Mouse (Mus musculus): ENCODE data around the gene Wdr24.

Gene Wdr24

DNA sequence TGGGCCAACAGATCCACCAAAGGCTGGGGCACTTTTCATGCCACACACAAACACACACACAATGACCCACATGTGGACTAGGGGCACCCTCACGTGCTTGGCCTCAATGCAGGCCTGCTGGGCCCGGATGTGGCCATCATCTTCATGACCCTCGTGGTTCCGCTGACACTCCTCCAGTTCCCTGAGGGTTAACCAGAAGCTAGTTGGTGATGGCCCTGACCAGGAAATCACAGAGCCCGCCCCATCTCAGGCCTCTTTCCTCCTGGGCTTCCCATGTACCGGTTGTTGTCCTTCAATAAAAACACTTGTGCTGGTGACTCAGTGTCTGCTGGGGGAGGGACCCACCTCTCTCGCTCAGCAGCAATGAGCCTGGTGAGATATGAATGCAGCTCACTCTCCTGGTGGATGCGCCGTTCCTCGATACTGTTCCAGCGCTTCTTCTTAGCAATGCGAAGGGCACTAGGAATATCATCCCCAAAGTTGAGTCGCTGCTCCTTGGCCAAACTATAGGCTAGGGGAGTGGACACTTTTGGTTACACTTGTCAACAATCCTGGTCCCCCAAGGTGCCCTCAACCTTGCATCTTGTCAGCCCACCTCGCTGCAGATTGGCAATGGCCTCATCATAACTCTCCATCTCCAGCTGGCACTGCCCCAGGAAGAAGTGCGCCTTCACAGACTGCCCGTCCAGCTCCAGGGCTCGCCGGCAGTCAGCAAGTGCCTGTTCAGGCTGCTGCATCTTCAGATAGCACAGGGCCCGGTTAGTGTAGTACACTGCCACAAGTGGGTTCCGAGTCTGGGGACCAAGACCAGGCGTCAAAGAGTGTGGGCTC lies 8.2 kb downstream of the Wdr24 start:
- no peak for DNase-seq (ENCODE audit: low spot score in 2 of 2)

DNA sequence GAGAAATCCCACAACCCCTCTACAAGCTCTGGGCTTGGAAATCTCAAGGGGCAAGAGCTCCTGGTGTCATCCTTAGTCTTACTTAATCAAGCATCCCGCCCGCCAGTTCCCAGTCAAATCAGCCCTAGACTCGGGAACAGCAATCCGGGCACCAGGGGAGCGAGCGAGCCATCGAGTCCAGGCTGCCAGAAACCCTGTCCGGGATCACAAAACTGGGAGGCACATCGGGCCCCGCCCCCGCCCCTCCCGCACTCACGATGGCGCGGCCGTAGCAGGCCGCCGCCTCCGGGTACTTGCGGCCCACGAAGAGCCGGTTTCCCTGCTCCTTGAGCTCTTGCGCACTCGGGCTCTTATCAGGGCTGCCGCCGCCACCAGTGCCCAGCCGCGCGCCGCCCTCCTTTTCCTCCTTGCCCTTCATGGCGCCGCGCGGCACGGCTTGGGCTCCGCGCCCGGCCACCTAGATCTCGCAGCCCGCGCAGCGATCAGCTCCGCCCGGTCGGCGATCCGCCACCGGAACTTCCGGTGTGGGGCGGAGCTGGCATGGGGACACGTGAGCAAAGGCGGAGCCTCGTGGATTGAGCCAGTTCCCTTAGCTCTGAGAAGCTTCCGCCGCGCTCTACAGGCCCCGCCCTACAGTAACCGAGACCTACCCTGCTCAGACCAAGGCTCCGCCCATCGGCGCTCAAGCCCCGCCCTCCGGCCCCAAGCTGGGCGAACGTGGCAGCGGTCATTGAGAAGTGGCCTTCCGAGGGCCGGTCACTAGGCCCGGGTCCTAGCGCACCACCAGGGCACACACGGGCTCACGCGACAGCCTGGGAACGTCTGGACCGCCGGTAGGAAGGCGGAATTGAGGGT lies 9.2 kb downstream of the Wdr24 start:
- DNase-seq (ENCODE audit: low spot score in 2 of 2) = peak; percentile 96 to 99

DNA sequence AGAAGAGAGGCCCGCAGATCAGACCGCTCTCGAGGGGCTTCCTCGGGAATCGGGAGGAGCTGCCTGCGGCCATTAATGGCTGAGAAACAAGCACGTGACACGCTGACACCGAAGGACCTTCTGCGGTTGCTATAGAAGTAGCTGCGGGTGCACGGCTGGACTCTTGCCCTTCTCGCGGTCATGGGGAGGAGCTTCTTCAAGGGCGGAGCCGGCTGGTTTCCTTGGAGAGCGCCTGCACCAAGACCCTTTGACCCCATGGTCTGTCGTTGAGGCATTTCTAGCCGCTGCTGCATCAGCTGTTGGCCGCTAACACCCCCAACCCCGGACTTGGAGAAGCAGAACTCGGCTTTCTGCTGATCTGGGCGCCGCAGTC lies 9.8 kb downstream of the Wdr24 start, which contains the start of gene Stub1:
TSS of gene Stub1 (minus strand) at position 114 of the 373 bp plus-strand sequence.
- peak; percentile 79 to 83 for DNase-seq (ENCODE audit: low spot score in 2 of 2)

DNA sequence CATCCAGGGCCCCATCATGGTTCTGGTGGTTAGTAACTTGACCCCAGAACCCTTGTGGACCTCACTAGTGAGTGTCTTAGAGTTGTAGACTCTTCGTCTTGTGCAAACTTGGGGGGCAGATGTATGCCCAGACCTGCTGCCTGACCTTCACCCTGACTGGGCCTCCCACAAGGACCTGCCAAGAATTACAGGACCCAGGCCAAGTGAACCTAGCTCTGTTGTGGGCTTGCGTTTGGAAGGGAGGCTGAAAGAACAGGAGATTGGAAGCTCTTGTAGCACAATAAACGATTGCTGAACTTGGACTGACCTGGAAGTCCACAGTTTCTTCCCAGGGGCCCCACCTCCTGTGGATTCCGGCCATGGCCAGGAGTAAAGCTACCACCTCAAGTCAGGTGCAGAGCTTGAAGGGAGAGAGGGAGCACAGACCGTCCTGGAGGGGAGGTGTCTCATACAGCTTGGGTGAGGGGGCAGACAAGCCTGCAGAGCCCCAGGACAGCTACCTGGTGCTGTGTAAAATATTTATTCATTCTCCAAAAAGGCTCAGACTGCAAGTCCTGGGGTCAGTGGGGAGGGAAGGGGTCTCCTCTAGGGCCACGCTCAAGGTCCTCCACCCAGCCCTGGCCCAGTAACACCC lies 10.7 kb downstream of the Wdr24 start:
- no peak for DNase-seq (ENCODE audit: low spot score in 2 of 2)

DNA sequence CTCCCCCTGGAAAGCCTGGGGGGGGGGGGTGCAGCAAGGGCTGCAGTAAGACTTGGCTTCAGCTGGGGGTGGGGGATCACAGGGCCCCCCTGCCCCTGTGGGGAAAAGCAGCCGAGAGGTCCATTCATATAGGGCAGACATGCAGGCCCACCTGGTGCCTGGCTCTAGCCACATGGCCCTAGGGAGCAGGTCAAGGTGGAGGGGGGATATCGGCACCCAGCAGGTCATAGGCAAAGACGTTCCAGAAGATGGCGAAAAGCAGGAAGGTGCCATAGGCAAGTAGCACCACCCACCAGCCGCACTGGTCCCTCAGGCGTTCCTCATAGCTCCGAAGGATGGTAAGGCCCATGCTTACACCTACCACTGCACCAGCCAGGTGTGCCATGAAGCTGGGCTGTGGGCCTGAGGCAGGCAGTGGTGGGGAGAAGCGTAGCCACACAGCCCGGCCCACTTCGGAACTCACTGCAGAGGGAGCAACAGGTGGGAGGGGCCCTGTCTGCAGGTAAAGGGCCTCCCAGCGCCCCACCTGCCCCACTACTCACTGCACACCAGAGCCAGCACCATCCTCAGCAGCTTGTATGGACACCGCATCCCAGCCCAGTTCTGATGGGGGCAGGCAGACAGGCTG lies 11.3 kb downstream of the Wdr24 start:
- DNase-seq (ENCODE audit: low spot score in 2 of 2) = no peak

DNA sequence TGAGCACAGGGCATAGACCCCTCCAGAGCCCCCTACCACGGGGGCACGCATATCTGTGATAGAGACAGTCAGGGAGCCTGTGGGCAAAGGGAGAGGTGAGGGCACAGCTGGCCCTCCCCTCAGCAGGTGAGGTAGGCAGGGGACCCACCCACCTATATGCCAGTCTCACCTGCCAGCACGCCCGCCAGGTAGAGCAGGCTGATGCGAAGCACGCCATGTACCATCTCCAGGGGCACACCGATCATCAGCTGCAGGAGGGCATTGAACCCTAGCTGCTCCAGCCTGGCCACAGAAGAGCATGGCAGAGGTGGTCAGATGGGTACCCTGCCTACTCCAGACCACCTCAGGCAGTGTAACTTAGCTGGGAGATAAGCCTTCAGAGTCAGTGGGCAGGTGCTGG lies 11.9 kb downstream of the Wdr24 start:
- DNase-seq (ENCODE audit: low spot score in 2 of 2) = no peak

DNA sequence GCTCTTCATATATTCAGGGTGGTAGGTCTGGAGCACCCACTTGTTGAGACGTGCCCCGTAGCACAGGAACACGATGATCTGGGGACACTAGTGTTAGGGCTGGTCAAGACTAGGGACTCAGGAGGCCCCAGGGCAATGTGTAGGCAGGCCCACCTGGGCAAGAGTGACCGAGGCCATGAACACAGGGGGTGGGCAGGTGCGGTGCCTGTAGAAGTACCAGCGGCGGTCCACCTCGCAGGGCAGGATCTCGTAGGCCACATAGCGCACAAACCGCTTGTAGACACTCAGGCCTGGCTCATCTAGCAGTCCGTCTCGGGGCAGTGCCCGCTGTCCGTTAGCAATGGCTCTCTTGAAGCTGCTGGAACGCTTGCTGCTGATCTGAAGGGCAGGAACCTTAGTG lies 12.4 kb downstream of the Wdr24 start:
- DNase-seq (ENCODE audit: low spot score in 2 of 2) = no peak

DNA sequence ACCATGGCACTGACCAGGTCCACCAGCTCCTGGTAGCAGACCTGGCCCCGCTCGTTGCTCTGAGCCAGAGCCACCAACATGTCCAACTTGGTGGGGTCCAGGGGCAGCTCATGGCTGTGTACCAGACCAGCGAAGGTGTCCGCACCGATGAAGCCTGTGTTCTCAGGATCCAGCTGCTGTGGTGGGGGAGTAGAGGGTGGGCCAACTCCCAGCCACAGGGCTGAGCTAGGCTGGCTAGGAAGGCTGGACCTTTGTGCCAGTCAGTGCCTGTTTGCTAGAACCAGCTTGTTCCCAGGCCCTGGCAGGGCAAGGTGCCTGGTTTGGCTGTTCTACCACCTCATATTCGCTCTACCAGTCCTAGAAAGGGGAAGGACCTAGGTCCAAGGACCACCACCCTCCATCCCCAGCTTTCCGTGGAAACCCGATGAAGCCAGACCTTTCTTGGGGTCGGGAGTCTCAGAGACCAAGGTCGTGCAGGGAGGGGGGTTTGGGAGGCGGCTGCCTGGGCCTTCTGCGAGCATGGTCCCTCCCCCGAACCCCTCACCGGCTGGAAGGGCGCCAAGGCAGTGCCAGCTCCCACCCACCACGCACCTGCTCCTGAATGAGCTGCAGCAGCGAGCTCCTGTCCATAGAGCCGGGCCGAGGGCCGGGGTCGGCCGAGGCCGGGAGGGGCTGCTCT lies 13.1 kb downstream of the Wdr24 start:
- no peak for DNase-seq (ENCODE audit: low spot score in 2 of 2)

DNA sequence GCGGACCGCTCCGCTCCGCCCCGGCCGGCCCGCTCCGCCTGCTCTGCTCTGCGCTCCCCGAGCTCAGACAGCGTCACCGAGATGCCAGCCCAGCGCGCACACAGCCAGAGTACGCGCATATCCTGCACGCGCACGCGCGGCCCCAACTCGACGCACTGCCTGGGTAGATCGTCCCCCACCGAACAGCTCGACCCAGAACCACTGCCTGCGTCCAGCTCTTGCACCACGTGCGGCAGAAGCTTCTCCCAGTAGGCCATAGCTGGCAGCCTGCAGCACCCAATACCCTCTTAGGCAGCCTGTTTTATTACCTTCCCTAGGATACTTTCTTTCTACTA lies 13.6 kb downstream of the Wdr24 start, which contains the start of gene Rhbdl1:
TSS of gene Rhbdl1 (minus strand) at position 220 of the 335 bp plus-strand sequence.
- DNase-seq (ENCODE audit: low spot score in 2 of 2) = peak; percentile 84 to 87

DNA sequence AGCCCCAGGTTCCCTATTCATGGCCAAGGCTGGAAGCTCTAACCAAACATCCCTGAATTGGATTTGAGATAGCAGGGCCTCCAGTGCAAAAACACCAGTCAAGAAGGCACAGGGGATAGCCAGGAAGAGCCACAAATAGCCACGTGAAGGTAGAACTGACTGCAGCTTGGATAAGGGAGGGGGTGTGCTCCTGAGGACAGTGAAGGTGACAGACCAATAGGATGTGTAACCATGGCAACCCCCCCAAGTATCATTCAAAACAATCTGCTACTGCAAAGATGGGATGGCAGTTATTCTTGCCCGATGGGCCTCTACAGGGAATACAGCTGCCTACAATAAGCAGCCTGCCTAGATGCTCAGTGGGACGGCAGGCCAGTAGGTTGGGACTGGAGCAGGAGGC lies 14.1 kb downstream of the Wdr24 start:
- peak in 1 of 2 experiments; percentile 37 for DNase-seq (ENCODE audit: low spot score in 2 of 2)

DNA sequence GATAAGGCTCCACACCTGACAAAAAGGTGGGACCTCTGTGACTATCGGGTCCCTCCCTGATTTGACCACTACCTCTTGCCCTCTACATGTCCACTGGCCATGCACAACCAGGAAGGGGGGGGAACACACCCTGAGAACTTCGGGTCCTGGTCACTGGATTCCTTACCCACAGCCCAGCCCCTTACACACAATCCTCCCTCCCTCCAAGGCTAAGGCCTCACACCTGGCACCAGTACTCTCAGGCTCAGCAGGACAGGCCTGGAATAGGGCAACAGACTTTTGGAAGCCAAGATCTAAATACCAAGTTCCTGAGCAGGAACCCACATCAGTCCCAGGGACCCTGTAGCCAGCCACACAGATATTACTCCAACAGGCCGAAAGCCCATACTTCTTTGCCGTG lies 15.5 kb downstream of the Wdr24 start:
- DNase-seq (ENCODE audit: low spot score in 2 of 2) = no peak

DNA sequence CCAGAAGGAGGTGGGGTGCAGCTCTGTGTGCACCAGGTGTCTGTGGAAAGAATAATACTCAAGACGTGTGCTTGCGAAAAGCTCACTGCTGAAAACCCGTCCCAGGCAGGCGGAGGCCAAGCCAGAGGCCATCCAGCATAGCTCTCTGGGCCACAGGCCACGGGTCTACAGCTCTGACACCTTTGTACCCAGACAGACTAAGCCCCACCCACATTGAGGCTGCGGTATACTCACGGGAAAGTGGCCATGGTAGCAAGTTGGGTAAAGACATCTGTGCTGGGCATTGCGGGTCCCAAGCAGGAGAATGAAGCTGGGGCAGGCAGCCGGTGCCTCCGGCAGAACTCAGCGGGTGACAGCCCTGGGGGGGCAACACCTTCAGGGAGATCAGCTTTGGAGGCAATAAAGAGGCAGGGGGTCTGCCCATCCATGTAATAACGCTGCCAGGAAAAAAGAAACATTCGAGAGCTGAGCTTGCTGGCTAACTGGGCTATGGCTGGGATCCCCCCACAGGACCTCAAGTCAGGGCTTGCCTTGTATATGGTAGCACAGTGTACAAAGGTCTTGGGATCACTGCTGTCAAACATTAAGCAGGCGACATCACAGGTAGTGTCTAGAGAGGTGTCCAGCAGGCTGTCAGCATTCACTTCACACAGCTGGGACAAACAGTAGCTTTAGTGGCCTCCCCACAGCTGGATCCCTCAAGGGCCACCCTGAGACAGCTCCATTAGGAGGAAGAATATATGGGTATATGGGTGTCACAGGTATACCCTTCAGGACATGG lies 16.2 kb downstream of the Wdr24 start:
- DNase-seq (ENCODE audit: low spot score in 2 of 2) = no peak

DNA sequence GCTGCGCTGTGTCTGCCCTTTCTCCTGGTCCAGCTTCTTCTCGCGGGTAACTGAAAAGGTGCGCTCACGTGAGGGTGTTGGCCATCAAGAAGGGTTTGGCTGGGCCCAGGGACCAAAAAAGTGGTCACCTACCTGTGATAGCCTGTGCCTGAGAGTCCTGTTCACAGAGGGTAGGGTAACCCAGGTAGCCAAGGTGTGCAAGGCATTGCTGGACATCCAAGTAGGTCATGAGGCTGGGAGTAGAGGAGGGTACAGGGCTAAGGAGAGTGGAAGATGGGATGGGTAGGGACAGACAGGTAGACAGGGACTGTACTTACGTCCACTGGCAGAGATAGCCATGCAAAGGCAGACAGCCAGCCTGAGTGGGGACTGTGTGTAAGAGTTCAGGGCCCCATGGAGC lies 17.1 kb downstream of the Wdr24 start:
- DNase-seq (ENCODE audit: low spot score in 2 of 2) = no peak

DNA sequence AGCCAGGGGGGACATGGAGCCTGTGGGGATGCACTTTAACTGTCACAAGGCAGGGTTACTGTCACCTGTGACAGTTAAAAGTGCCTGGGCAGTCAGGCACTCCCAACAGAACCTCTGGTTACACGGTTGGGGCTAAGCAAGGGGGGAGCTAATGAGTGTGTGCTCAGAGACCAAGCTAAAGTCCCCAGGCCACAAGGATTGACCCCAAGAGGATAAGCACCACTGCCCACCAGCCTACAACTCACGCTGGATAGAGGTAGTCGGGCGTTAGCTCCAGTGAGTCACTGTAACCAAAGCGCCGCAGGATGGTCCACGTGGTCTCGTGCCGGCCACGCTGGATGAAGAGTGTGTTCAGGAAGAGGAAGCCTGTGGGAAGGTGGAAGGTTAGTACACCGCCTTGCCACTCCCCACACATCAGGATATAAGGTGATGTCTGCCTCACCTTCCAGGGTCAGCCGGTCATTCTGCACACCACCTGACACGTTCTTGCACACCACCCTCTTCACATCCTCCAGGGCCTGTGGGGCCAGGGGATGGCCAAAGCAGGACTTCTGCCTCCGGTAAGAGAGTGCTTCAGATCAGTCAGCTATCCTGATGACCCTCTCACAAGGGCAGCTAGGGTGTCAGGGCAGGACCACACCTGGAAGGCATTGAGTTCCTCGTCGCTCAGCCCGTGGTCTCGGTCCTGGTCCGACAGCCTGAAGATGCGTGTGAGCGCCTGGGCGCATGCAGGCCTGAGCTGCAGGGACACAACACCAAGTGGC lies 17.9 kb downstream of the Wdr24 start, which contains the start of gene Gm20683:
TSS of gene Gm20683 (minus strand) at position 647 of the 764 bp plus-strand sequence.
- no peak for DNase-seq (ENCODE audit: low spot score in 2 of 2)

DNA sequence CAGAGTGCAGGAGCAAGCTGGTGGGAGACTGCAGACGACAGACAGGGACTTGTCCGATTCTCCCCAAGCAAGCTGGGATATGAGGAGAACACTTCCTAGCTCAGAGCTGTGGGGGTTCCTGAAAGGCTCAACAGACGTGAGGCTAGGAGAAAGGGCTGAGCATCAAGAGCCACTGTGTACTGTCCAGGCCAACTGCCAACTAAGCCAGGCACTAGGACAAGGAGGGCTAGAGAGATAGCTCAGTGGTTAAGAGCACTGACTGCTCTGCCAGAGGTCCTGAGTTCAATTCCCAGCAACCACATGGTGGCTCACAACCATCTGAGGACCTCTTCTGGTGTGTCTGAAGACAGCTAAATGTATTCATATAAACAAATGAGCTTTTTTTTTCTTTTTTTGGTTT lies 19.1 kb downstream of the Wdr24 start:
- no peak for DNase-seq (ENCODE audit: low spot score in 2 of 2)

DNA sequence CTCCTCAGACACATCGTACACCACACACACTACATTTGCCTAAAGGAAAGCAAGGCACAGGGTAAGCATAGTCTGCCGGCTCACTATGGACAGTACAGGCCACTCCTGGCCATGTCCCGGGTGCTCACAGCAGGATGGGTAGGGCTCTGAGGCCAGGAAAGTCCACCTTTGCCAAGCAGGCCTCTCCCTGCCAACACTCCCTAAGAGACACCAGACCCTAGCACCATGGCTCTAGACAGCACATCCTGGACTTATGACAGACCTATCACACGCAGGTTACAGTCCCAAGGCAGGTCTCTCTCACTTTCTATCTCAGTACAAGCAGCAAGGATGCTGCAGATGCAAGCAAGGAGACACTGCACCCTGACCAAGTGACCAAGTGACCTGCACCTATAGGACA lies 19.7 kb downstream of the Wdr24 start:
- DNase-seq (ENCODE audit: low spot score in 2 of 2) = no peak

DNA sequence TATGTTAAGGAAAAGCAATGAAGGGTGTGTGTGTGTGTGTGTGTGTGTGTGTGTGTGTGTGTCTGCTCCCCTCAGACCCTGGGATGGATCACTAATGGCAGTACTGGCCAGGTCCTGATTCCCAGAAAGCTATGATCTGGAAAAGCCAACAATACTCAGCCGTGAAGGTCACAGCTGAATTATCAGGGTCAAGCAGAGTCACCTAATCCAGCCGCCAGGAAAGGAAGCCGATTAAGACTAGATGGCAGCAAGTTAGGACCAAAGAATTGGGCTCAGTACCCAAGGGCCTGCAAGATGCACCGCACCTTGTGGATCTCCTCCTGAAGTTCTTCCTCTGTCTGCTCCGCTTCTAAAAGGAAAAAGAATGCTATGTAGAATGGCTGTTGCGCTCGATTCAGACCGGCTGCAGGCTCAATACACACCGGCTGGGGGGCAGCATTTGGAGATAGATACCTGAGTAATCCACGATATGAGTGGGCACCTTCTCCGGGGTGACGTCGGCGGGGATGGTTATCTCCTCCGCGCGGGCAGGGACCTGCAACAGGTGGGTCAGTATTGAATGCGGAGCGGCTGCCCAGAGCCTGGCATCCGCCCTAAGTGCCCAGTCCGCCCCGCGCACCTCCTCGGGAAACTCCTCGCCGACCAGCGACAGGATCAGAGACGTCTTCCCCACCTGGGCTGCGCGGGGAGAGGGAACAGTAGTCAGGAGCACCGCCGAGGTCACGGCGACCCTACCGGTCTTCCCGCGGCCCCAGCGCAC lies 20.4 kb downstream of the Wdr24 start:
- DNase-seq (ENCODE audit: low spot score in 2 of 2) = peak in 1 of 2 experiments; percentile 57

DNA sequence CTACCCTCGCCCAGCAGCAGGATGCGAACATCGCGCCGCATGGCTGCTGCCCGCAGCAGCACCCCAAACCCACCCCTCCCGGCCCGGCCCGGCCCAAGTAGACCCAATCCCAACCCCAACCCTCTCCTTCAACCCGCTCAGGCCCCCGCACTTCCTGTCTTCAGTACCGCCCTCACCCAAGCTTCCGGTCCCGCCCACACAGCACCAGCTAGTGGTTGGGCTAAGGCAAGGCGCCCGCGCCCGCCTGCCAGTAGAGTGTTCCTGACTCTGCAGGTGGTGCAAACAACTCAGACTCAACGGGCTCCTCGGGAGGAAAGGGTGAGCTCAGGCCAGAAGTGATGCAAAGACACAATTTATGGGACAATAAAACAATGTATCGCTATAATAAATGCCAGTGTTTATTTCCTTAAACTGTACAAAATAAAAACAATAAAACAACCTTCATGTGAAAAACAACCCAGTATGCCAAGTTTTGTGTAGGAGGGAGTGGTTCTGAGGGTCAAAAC lies 21.0 kb downstream of the Wdr24 start, which contains the start of gene Rhot2:
TSS of gene Rhot2 (minus strand) at position 456 of the 506 bp plus-strand sequence.
- DNase-seq (ENCODE audit: low spot score in 2 of 2) = peak; percentile 95 to 96

DNA sequence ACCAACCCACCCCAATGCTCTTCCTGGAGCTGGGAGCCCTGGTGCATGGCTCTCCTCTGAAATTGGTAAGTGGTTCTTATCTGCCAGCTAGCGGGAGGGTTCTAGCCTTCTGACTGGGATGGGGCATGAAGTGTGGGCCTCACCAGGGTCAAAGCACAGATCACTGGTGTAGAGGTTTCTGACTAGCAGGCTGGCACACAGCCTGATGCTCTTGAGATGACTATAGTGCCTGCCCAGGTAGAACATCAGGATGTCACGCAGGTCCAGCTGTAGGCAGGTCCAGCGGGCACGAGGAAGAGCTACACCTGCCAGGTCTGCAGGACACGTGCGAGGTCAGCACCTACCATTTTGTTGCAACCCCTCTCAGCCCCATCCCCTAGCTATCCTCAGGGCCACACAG lies 36.8 kb downstream of the Wdr24 start:
- no peak for DNase-seq (ENCODE audit: low spot score in 2 of 2)

Data from right cerebral cortex, adult 2 months (tissue).